Mouse (Mus musculus): ENCODE measurements around the gene Cenpl.

Cenpl gene

GRCm38 (mm10) chr1:161041261-161042020 lies 29.1 kb upstream of the Cenpl start:
- no peak for DNase-seq

- no peak for DNase-seq
These were observed 23.5 kb upstream of the Cenpl start for GRCm38 (mm10) chr1:161046972-161047371.

- DNase-seq = no peak
These were observed 13.3 kb upstream of the Cenpl start for GRCm38 (mm10) chr1:161057164-161057563.

GRCm38 (mm10) chr1:161063351-161063750 lies 7.2 kb upstream of the Cenpl start:
- no peak for DNase-seq

- DNase-seq = no peak
These were observed 733 bp downstream of the Cenpl start for GRCm38 (mm10) chr1:161071272-161071620.

- peak; percentile 60 for DNase-seq
These were observed 5.7 kb downstream of the Cenpl start for GRCm38 (mm10) chr1:161076238-161076637.

- DNase-seq = no peak
These were observed 6.7 kb downstream of the Cenpl start for GRCm38 (mm10) chr1:161077243-161077642.

GRCm38 (mm10) chr1:161099721-161100405 lies 29.4 kb downstream of the Cenpl start:
- no peak for DNase-seq

- DNase-seq = no peak
These were observed 33.3 kb downstream of the Cenpl start for GRCm38 (mm10) chr1:161103842-161104241.

GRCm38 (mm10) chr1:161109216-161109615 lies 38.7 kb downstream of the Cenpl start:
- peak; percentile 59 for DNase-seq

- no peak for DNase-seq
These were observed 44.1 kb downstream of the Cenpl start for GRCm38 (mm10) chr1:161114591-161114990.

- DNase-seq = peak; percentile 54
These were observed 52.3 kb downstream of the Cenpl start for GRCm38 (mm10) chr1:161122661-161123418.

GRCm38 (mm10) chr1:161126461-161126860 lies 55.9 kb downstream of the Cenpl start:
- DNase-seq = peak; percentile 68

- peak; percentile 95 for DNase-seq
These were observed 60.5 kb downstream of the Cenpl start, which contains the start of gene Klhl20 for GRCm38 (mm10) chr1:161130726-161131664. Gene Klhl20, minus strand, starts transcription at chr1:161131511.
